Mouse (Mus musculus) midbrain, embryonic 11.5 days (tissue): ENCODE measurements around the gene Kmt2e. TPM values are rescaled to one million over a fixed set of nuclear protein-coding genes. Genes with fewer than 3 reads are reported as not detected.
"Not testable (repeated sequence)": the region's sequence is repeated elsewhere in the genome, so short reads cannot be mapped to it uniquely, and the experiment has no call there.

Experiments used
- ATAC-seq: fragments of 200-750 bp; cut with Nextera tagmentation; 2 replicates; pipeline ENCODE4 v1.8.0; 2017; ENCODE audit warnings: moderate TSS enrichment, moderate library complexity; ENCODE audit not compliant: low FRiP score
- DNase-seq: peaks from one replicate; pipeline ENCODE4 v3.0.0; 2015; ENCODE audit warnings: low spot score; ENCODE audit errors: missing footprints
- H3K27ac ChIP-seq: fragments of 300-500 bp; sonication (generic); 2 replicates; pipeline ENCODE4 v1.5.1; 2014; ENCODE audit warnings: low read depth, low read length
- H3K27me3 ChIP-seq: fragments of 300-500 bp; sonication (generic); 2 replicates; pipeline ENCODE4 v1.6.1; 2014; ENCODE audit warnings: mild to moderate bottlenecking, low read length, moderate library complexity, mixed read lengths; ENCODE audit not compliant: control insufficient read depth, insufficient read depth
- H3K36me3 ChIP-seq: fragments of 300-500 bp; sonication (generic); 2 replicates; pipeline ENCODE4 v1.6.1; 2014; ENCODE audit warnings: mild to moderate bottlenecking, low read length, moderate library complexity, mixed read lengths; ENCODE audit not compliant: control insufficient read depth, insufficient read depth
- H3K4me1 ChIP-seq: fragments of 300-500 bp; sonication (generic); 2 replicates; pipeline ENCODE4 v1.6.1; 2014; ENCODE audit warnings: low read length; ENCODE audit not compliant: control insufficient read depth, insufficient read depth
- H3K4me2 ChIP-seq: fragments of 300-500 bp; sonication (generic); 2 replicates; pipeline ENCODE4 v1.6.1; 2014; ENCODE audit warnings: mild to moderate bottlenecking, moderate library complexity
- H3K4me3 ChIP-seq: fragments of 300-500 bp; sonication (generic); 2 replicates; pipeline ENCODE4 v1.5.1; 2014; ENCODE audit warnings: low read depth, low read length
- H3K9ac ChIP-seq: fragments of 300-500 bp; sonication (generic); 2 replicates; pipeline ENCODE4 v1.6.1; 2014; ENCODE audit warnings: low read length
- H3K9me3 ChIP-seq: fragments of 300-500 bp; sonication (generic); 2 replicates; pipeline ENCODE4 v1.6.1; 2016; ENCODE audit warnings: low read length; ENCODE audit not compliant: control insufficient read depth
- WGBS: fragments of 180-500 bp; shearing (Covaris S2); extraction: QIAGEN DNeasy Blood & Tissue Kit; methylation state at CpG from one replicate; pipeline ENCODE4 v1.1.7; 2014; 5-methylcytosine and 5-hydroxymethylcytosine counted together
- polyA plus RNA-seq: library from polyadenylated mRNA; unstranded; fragments of >200 nt; fragmentation: Nextera tagmentation; extraction: Ambion mirVana; gene quantifications from 2 replicates; pipeline ENCODE4 v1.2.1, GENCODE M21; 2014

The Kmt2e gene
- polyA plus RNA-seq, 1 experiment from 2014 or later, result 110 TPM

GRCm38 (mm10) chr5:23524621-23525020 is 90.4 kb downstream of the Kmt2e start:
- Histone ChIP-seq H3K4me1 (no peaks in the 10 kb centered on the region), H3K27me3 (no peaks in the 10 kb centered on the region), H3K4me3 (no peak overlapping the region), H3K27ac (no peak overlapping the region), H3K9me3 (no peaks in the 10 kb centered on the region), H3K4me2 (no peak overlapping the region), H3K9ac (no peak overlapping the region), H3K36me3 (peaks cover 6% of the 10 kb centered on the region; the same call in 1 of the 2 replicates)
- ATAC-seq (no peak), DNase-seq (no peak)
- WGBS, result 83% methylated on average over 3 of the region's 3 CpGs

GRCm38 (mm10) chr5:23531100-23531499 is 96.9 kb downstream of the Kmt2e start:
- Histone ChIP-seq H3K4me2 (no peak overlapping the region), H3K9ac (no peak overlapping the region), H3K36me3 (no peaks in the 10 kb centered on the region), H3K27me3 (no peaks in the 10 kb centered on the region), H3K4me1 (no peaks in the 10 kb centered on the region), H3K9me3 (no peaks in the 10 kb centered on the region), H3K4me3 (no peak overlapping the region), H3K27ac (no peak overlapping the region)
- WGBS, result 96% methylated on average over 6 of the region's 6 CpGs
- no peak for DNase-seq
- no peak for ATAC-seq

- no peaks in the 10 kb centered on the region for H3K27me3 ChIP-seq
- no peak for ATAC-seq
- 91% methylated on average over 7 of the region's 7 CpGs for WGBS
- H3K4me2 ChIP-seq, result no peak overlapping the region
- H3K36me3 ChIP-seq, result no peaks in the 10 kb centered on the region
- no peak for DNase-seq
- no peaks in the 10 kb centered on the region for H3K4me1 ChIP-seq
- no peak overlapping the region for H3K27ac ChIP-seq
- H3K4me3 ChIP-seq, result no peak overlapping the region
- H3K9me3 ChIP-seq, result no peaks in the 10 kb centered on the region
- H3K9ac ChIP-seq, result no peak overlapping the region
Measured at GRCm38 (mm10) chr5:23531541-23532096, 97.4 kb downstream of the Kmt2e start.

GRCm38 (mm10) chr5:23535692-23536091 is 101.5 kb downstream of the Kmt2e start:
- DNase-seq, result no peak
- H3K4me3 ChIP-seq, result no peak overlapping the region
- H3K9me3 ChIP-seq, result no peaks in the 10 kb centered on the region
- H3K4me2 ChIP-seq, result no peak overlapping the region
- WGBS, result 88% methylated on average over 7 of the region's 7 CpGs
- no peaks in the 10 kb centered on the region for H3K36me3 ChIP-seq
- no peak overlapping the region for H3K27ac ChIP-seq
- no peaks in the 10 kb centered on the region for H3K27me3 ChIP-seq
- ATAC-seq, result no peak
- H3K4me1 ChIP-seq, result no peaks in the 10 kb centered on the region
- H3K9ac ChIP-seq, result no peak overlapping the region

DNA sequence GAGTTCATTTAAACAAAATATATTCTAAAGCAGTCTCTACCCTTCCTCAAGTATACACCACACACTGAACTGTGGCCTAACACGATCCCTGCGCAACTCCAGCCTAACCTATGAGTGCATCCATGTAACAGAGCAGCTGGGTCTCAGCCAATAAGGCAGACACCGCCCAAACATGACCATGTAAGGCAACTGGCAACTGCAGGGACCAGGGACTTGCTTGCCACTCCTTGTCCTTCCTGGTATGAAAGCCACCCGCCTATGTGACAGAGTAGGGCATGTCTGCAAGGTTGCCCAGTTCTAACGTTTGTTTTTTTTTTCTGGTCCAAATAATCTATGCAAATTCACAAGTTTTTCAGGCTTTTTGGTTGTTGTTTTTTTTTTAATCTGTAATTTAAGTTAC is 117.4 kb downstream of the Kmt2e start:
- H3K4me3 ChIP-seq, result no peak overlapping the region
- H3K4me2 ChIP-seq, result no peak overlapping the region
- H3K36me3 ChIP-seq, result no peaks in the 10 kb centered on the region
- DNase-seq (peak; percentile 77), ATAC-seq (no peak)
- H3K9me3 ChIP-seq, result no peaks in the 10 kb centered on the region
- 91% methylated on average over 5 of the region's 5 CpGs for WGBS
- H3K27ac ChIP-seq, result no peak overlapping the region
- H3K4me1 ChIP-seq, result no peaks in the 10 kb centered on the region
- H3K27me3 ChIP-seq, result no peaks in the 10 kb centered on the region
- no peak overlapping the region for H3K9ac ChIP-seq

GRCm38 (mm10) chr5:23553338-23553737 is 119.1 kb downstream of the Kmt2e start:
- H3K4me2 ChIP-seq, H3K4me3 ChIP-seq, H3K27ac ChIP-seq, H3K4me1 ChIP-seq, DNase-seq, H3K9ac ChIP-seq, H3K36me3 ChIP-seq, ATAC-seq, H3K9me3 ChIP-seq, H3K27me3 ChIP-seq: not testable (repeated sequence)
- WGBS, result 88% methylated on average over 3 of the region's 3 CpGs
